Mouse (Mus musculus): Measurements from ENCODE around the gene Slc6a6.

The Slc6a6 gene

DNA sequence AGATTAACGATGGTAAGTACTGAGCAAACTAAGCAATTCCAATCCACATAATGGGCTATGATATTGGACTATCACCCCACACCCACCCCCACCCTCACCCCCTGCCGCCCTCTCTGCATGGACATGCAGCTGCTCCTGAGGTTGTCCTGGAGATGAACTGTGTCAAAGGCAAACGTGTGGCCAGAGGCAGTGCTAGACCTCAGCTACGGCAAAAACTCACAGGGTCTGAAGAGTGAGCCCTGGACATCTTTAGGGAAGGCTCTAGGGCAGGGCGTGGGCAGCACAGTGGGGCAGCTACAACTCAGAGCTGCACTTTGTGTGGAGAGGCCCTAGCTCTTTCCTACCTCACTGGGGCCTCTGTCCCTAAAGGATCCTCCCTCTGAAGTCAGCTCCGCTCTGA is 13.6 kb upstream of the Slc6a6 start:
- DNase-seq = no peak

DNA sequence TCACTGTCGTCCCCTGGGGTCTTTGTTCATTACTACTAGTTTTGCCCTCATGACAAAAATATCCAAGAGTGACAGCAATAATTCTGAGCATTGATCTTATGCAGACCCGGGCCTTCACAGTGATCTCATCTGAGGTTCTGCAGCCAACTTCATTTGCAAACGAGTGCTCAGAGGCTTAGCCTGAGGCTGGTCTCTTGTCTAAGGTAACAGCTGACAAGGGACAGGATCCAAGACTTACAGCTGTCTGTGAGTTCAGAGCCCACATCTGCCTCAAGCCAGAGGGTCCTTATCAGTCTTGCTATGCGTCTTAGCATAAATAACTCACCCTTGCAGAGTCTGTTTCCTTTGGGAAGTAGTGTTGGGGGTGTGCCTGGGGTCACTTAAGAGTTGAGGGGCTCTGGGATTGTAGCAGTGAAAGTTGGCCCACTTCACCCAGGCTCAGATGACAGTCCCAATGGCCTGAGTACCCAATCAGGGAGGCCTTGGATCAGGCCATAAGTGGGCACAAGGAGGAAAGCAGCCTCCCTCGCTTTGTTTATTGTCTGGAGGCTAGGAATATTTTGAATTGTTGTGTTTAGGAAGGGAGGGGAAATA is 9.0 kb upstream of the Slc6a6 start:
- no peak for DNase-seq

DNA sequence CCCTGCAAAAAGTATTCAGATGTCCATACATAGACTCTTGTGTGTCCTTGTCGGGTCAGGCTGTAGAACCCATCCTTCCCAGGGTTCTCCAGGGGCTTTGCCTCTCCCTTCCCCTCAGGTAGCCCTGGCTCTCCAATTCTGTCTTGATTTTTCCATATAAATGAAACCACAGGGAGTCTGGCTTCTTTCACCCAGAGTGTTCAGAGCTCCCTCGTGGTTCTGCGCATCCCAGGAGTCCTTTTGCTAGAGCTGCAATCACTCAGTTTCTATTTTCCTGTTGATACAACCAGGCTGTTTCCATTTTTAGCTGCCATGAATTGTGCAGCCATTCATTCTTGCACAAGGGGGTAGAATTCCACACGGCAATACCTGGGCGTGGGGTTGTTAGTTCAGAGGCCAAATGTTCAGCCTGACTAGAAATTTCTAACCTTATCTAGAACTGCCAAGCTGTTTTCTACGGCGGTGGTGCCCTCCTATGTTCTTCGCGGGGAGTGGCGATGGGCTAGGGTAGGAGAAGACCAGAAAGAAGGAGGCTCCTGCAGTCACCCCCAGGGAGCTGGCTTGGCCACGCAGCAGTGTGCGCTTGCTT is 5.3 kb upstream of the Slc6a6 start:
- no peak for DNase-seq

DNA sequence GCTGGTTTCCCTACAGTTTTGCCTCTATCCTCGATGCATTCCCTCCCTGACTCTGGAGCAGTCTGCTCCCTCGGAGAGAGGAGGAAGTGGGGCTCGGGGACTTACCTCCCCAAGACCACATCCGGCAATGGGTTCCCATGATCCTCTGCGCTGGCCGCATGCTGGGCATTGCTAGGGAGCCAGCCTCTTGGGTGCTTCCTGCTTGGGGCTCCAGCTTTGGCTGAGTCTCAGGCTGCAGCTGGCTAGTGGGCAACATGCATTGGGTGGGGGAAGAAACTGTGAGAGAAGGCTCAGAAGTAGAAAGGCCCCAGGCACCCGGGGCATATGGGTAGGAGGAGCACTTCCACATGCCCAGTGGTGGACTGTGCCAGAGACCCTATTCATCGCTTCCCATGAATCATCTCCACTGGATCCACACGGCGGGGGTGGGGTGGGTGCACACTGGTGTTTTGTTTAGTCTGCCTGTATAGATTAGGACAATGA is 4.7 kb upstream of the Slc6a6 start:
- no peak for DNase-seq

DNA sequence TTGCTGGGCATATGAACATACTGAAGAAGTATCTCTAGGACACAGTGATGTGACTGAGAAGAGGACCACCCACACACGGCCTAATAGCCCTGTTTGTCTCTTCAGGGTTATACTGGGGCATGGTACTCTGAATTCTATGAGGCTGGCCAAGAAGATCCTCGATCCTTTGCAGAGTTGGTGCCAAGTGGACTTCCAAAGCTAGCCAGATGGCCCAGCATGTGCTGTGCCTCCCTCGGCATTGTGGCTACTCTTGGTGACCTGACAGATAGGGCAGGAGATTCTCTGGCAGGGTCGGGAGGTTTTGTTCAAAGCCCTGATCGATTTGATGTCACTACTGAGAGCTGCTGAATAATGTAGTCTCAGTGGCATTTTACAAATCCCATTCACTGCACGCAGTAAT is 4.1 kb upstream of the Slc6a6 start:
- peak; percentile 71 for DNase-seq

DNA sequence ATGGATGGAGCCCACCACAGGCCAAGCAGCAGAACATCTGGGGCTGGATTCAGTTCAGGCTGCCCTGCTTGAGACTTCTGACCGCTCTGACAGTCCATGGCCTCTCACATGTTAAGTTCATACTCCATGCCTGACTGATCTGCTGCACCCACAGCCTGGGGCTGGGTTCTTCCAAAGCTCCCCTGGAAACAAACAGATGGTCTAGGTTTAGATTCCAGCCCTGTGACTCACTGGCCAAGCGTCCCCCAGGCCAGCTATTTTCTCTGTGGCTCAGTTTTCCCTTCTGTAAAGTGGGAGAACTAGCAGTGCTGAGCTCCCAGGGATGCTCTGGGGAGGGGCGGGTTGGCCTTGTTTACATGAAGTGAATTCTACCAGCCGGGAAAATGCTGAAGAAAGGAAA is 2.0 kb upstream of the Slc6a6 start:
- no peak for DNase-seq

DNA sequence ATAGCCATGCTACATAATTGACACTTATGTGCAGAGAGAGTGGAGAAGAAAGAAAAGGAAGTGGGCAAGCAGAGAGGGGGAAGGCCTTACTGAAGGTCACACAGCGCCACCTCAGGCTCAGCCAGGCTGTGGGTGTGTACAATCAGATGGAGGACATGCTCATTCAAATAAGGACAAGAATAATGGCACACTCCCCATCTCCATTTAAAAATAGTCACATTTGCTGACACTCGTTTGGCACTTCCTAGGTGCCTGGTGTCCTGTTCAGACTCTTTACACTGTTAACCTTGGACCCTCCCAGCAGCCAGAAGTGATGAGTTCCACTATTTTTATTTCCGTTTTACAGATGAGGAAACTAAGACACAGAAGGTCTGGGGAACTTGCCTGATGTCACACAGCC is 732 bp upstream of the Slc6a6 start:
- peak; percentile 64 for DNase-seq

DNA sequence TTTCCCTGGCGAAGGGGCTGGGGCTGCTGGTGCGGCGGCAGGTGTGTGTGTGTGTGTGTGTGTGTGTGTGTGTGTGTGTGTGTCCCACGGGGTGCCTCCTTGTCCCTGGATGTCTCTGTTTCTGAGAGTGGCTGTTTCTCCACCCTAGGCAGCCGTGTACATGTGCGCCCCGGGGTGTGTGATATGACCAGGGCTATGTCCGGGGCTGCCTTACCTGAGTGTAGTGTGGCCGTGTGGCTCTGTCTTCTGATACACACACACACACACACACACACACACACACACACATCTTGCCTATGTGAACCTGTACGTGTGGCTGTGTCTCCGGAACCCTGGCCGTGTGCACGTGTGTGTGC is 599 bp downstream of the Slc6a6 start:
- DNase-seq = peak; percentile 65

DNA sequence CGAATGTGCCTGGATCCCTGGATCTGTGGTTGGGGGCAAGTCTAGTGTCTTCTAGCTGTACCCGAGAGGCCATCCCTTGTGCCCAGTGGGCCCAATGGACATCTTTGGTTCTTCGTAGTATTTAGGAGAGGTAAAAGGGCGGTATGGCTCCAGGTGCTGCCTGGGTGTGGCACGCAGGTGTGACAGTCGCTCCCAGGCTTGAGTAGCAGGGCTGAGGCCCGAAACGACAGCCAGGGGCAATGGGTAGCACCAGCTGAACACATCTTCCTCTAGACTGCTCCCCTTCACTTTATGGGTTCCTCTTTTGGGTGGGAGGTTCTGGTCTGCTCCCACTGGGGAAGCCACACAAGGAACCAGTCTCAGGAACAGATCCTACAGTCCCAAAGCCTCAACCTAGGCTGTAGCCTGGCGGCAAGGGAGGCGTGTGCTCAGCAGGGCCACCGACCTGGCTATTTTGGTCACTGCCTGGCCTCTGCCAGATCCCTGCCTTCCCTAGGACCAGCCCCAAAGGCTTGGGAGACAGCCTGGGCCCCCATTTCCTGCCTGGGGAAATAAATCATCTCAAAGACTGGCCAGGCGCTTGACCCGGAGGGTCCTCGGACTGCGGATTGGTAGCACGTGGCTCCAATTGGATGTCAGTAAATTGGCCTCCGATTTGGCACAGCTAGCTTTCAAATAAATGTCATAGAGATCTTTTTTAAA is 1.1 kb downstream of the Slc6a6 start:
- peak; percentile 63 for DNase-seq

DNA sequence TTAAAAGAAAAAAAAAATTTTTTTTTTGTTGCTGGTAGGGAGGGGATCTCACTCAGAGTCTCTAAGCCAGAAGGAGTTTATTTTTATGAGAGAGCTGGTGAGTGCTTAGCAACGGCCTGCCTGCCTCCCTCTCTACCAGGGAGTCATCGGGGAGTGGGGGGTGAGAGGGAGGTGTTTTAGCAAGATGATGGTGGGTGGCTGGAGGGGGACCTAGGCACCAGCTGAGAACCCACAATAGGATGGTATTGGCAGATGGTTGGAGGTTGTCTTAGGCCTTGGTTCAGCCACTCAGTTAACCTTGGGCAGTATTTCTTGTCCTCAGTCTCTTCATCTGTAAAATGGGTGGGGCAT is 1.7 kb downstream of the Slc6a6 start:
- no peak for DNase-seq

DNA sequence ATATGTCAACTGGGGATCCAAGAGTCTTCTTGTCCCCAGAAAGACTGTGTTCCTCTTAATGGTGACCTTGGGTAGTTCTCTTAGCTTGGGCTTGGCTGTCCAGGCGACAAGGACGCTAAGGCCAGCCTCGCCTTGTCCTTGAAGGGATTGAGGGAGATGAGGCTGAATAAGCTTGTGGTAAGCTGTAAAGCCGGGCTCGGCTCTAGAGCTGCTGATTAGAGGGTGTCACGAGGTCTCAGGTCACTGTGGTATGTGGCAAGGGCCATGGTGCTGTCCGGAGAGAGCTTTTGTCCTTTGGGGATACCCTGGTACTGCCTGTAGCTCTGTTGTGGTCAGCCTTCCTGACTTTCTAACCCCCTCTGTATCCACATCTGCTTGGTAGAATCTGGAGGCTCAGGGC is 2.0 kb downstream of the Slc6a6 start:
- DNase-seq = no peak

DNA sequence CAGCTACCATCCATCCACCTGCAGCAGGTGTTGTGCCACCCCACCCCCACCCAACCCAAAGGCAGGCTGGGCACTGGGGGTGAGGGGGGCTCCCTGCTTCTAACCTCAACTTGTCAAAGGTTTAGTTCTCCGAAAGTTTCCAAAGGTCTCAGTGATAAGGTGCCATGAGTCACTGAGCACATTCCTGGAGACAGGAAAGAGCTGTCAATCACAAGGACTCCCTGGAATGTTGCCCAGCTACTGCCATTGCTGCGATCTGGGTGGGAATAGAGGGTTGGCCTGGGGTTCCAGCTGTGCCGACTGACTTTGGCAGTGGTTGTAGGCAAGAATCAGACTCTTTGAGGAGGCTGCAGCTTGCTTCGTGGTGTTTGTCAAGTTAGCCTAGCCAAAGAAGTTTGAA is 2.7 kb downstream of the Slc6a6 start:
- DNase-seq = no peak

DNA sequence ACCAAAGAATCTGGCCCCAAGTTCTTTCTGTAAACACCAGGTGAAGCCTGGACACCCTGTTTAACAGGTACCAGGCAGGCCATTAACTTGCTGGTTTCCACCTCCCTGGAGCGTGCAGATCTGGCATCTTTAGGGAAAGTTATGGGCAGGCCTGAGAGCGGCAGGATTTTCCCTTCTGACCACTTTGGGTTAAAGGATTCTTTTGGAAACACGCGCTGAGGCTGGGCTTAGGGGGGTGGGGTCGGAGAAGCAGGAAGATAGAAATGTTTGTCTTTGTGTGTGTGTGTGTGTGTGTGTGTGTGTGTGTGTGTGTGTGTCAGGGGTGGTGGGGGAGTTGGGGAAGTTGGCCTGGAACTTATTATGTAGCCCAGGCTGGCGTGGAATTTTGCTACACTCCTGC is 4.2 kb downstream of the Slc6a6 start:
- no peak for DNase-seq

DNA sequence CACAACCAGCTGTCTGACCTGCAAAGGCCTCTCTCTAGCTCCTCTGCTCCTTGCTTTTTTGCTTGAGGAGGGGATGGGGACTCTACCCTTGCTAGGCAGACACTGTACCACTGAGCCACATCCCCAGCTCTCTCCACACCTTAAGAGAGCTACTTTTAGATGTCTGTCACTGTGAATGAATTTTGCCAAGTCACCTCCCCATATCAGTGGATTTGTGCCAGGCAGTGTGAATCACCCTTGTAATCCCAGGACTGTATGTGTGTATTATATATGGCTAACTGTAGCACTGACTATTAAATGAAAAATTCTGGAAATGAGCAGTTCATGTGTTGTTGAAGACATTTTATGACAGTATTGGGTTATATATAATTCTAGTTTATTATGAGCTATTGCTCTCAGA is 5.4 kb downstream of the Slc6a6 start:
- DNase-seq = no peak

DNA sequence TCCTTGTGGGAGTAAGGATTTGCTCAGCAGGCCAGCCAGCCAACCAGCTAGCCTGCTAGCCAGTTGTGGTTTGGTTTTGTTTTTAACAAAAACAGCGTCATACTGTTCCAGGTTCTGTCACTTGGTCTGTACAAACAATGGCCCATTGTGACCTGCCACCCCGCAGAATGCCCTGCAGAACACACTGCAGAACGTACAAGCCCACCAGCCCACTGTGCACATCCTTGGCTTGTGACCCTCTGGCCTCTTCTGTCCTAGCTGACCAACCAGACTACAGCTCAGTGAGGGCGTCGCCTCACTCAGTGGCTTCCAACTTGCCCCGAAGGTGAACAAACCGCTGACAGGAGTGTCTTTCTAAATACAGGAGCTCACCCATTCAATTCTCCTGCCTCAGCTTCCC is 6.4 kb downstream of the Slc6a6 start:
- no peak for DNase-seq

DNA sequence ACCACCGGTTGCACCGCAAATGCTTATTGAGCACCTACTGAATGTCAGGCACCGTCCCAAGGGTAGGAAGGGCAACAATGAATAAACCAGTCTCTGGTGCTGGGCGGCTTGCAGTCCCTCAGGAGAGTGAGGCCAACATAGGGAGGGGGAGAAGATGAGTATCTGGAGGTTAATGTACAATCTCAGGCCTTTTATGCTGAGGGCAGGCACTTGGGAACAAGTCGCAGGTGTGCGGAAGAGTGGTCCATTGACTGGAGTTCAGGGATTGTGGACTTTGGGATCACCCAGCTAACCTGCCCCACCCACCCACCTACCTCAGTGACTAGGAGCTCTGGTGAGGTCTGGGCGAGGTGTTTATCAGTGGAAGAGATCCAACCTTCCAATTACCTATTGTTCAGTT is 6.8 kb downstream of the Slc6a6 start:
- DNase-seq = no peak

DNA sequence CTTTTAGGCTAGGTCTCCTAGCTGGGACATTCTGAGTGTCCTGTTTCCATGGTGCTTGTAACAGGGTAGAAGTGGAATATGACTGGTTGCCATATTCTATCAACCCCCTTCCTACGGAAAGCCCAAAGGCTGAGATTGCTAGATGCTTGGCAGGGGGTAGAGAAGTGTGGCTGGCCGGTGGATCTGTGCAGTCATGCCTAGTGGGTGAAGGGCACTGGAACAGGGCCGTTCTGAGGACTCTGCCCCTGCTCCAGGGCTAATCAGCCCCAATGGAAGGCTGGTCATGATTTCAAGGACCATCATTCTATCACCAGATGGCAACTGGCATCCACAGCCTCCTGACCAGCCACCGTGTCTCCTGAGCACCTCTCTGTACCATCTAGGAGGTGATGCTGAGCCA is 7.7 kb downstream of the Slc6a6 start:
- DNase-seq = no peak

DNA sequence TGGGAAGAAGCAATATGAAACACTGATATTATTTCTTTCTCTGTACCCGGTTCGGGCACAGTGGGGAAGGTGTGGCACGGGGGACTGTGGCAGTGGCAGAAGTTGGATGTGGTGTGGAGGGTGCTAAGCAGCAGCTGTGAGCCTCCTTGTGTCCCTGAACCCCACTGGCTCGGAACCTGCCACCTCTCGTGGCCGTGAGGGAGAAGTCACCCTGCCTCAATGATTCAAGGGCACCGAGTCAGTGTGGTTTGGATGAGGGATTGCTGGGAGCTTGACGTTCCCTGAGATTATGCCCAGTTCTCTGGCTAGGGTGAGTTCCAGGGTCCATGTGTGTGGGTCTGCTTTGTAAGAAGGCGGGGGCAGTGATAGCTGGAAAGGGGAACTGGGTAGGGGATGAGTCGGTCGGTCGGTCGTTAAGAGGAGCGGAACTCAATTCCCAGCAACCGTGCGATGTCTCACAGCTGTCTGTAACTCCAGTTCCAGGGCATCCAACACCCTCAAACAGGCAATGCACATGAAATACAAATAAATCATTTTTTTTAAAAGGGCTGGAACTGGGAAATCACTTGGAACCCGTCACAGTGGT is 9.5 kb downstream of the Slc6a6 start:
- no peak for DNase-seq

DNA sequence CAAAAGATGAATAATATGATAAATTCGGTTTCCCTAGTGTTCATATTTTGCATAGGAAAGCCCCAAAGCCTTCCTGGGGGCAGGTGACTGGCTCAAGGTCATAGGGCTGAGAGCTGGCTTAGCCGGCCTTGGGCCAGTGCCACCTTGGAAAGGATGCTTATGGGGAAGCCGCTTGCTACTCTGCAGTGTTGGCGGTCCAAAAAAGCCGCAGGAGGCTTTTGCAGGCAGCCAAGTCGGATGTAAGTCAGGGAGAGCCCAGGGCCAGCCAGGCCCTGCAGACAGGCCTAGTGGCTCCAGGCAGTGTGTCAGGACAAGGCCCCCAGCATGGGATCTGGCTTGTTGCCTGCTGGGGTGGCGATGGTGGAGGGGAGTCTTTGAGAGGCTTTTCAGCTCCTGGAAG is 10.8 kb downstream of the Slc6a6 start:
- peak; percentile 90 for DNase-seq

DNA sequence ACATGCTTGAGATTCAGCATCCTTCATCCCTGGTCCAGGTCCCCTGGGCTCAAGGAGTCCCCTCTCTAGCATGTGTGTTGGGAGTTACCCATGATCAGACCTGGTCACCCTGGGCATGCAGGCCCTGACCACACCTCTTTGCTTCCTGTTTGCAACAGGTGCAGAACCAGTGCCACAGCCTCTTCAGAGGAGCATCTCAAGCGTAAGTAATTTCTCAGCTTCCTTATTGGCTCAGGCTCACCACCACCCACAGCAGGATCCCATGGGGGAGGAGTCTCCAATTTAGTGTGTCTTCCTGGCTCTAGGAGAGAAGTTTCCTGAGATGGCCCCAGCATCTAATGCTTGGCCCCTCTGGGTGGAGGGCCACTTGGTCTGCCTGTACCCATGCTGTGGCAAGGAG is 15.0 kb downstream of the Slc6a6 start:
- no peak for DNase-seq

DNA sequence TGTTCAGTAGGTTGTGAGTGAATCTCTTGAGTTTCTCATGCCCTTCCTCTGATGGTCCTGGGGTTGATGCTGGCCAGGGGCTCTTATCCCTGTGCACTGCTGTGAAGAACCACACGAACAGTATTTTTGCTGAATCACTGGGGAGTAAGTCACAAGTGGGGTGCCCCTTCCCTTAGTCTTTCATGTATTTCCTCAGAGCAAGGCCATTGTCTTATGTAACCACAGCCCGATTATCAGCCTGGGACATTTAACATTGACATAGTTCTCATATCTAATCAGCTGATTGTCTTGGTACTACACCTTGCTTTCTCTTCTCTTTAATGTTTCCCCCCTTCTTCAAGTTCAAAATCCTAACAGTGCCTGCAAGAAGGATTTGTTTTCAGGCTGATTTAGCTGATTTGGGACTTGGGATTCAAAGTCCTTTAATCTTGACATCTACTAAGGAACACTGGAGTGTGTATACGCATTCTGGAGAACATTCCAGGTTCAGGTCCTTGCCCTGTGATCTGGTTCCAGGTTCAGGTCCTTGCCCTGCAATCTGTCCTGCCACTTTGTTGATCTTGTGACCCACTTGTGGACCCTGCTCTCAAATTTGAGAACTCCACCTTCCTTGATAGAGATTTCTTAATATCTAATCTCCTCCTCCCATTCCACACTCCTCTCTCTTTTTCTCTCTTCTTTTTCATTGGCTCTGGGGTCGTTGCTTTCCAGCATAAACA is 15.8 kb downstream of the Slc6a6 start:
- DNase-seq = no peak

DNA sequence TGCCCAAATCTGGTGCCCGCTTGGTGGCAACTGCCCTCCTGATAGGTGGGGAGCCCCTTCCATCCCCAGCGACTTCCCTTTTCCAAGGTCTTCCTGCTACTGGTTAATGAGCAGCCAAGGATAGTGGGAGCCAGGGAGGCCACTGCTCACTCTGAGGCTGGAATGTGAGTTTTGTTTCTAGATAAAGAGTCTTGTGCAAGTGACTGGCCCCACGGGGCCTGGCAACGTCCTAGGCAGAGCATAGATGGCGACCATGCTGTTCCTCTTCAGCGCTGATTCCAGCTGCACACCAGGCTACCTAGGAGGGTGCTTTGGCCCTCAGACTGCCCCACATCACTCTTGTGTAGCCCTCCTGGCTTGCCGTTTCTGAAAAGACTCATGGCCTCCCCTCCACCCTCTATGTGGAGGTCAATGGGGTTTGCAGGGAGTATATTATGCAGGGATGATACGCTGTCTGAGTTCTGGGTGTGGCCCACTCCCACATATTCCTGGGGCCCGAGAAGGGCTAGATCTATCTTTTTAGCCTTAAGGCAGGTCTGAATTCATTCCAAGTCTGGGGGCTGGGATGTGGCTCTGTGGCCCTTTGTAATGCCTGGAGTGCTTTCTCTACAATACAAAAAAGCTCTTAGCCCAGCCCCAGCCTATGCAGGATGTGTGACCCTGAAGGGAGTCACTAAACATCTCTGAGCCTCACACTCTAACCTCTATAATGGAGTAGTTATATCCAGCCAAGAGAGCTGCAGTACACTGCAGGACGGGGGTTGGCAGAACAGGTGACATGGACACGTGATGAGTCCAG is 17.2 kb downstream of the Slc6a6 start:
- no peak for DNase-seq

DNA sequence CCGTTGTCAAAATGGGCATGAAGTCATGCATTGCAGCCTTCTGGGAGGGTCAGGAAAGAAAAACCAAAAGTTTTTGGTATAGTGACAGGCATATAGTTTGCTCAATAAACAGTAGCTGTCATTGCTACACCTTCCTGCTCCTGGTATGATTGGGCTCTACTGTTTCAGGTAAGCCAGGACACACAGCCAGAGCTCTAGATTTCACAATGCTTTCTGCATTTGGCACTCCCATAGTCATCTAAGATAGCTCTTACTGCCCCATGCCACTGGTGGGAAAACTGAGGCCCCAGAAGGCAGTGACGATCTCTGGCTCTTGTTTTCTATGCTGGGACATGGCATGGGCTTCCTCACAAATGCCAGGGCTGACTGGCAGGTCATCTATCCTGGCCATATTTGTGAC is 19.6 kb downstream of the Slc6a6 start:
- DNase-seq = no peak

Measured in cerebellum, adult 9-10 months (tissue).